ENCODE assay signal across 9 mouse cellular contexts in the genomic region with DNA sequence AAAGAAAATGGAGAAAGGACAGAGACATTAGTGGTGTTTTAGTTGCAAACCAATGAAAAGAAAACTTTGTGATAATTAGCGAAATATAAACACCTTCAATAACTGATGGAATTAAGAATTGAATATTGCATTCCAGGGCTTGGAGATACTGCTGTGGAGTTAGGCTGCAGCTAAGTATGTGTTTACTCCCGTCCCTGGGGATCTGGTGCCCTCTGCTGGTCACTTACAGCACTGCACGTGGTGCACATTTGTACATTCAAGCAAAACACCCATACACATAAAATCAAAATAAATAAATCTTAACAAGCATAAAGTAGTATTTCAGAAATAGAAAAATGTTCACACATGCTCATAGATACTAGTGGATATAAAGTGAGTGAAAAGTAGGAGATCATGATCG.
DNase-seq lines count a peak whose midpoint lies in the region; ATAC-seq and TF ChIP-seq lines count a peak whose summit lies in the region.
"Had no signal": no experiment of that assay in that cellular context is flagged by ENCODE, and none has a peak within 500 bp of the region (broad histone marks: within the 10 kb centered on the region; RNA-seq: fewer than 3 reads in every experiment).

No protein-coding gene starts in this region.

- H3K4me2 ChIP-seq in midbrain, embryonic 16.5 days (ENCODE audit: low read length) = no peak overlapping the region
- H3K4me2 ChIP-seq: stomach, embryonic 15.5 days had no signal

- H3K9me3 ChIP-seq in midbrain, embryonic 16.5 days (replicated peaks; ENCODE audit: control insufficient read depth, low read length, poor library complexity, severe bottlenecking) = no peaks in the 10 kb centered on the region
- H3K9me3 ChIP-seq: stomach, embryonic 15.5 days had no signal

- no peaks in the 10 kb centered on the region for H3K36me3 ChIP-seq in midbrain, embryonic 16.5 days (ENCODE audit: control insufficient read depth, insufficient read depth, low read length)
- no peaks in the 10 kb centered on the region for H3K36me3 ChIP-seq in spleen, adult 2 months (ENCODE audit: control insufficient read depth, insufficient read depth, low read length)
- H3K36me3 ChIP-seq: stomach, embryonic 15.5 days had no signal

- intact Hi-C loops in left cerebral cortex, postnatal 4 days (cut with DNase I) = loop anchor here (5.0 kb wide), 1 partner anchor 310 kb away; no protein-coding TSS in a partner anchor

- no peak for TF ChIP-seq POLR2A in spleen, adult 2 months (IDR thresholded peaks at IDR 0.05; ENCODE audit: low read depth, low read length)

- peak; percentile 88; the same call in 1 of the 2 replicates for TF ChIP-seq CTCF in spleen, adult 2 months (IDR thresholded peaks at IDR 0.05; ENCODE audit: extremely low read depth, insufficient read depth, insufficient read length, insufficient replicate concordance)

- H3K27me3 ChIP-seq in midbrain, embryonic 16.5 days (ENCODE audit: control insufficient read depth, insufficient read depth, low read depth, low read length) = no peaks in the 10 kb centered on the region
- H3K27me3 ChIP-seq in spleen, adult 2 months (ENCODE audit: control insufficient read depth, insufficient read depth, low read length) = no peaks in the 10 kb centered on the region
- H3K27me3 ChIP-seq: stomach, embryonic 15.5 days had no signal

- H3K27ac ChIP-seq in midbrain, embryonic 16.5 days (ENCODE audit: low read length) = no peak overlapping the region
- no peak overlapping the region for H3K27ac ChIP-seq in spleen, adult 2 months (ENCODE audit: insufficient read depth, low read length)
- H3K27ac ChIP-seq: stomach, embryonic 15.5 days had no signal

- no peak overlapping the region for H3K9ac ChIP-seq in midbrain, embryonic 16.5 days (ENCODE audit: low read depth, low read length)
- H3K9ac ChIP-seq: stomach, embryonic 15.5 days had no signal

- peak; percentile 78 for DNase-seq in gastrocnemius, adult 18-20 months (ENCODE audit: low spot score)
- no peak for DNase-seq in gastrocnemius, postnatal 25 days
- DNase-seq in cerebellum, adult 11-12 months = peak; percentile 32
- peak; percentile 73 for DNase-seq in forelimb bud, embryonic 11.5 days (ENCODE audit: low read depth, low spot score)
- DNase-seq in kidney, adult 18-20 months = peak; percentile 79
- peak; percentile 76 for DNase-seq in left cerebral cortex, postnatal 4 days
- peak; percentile 25 to 73 for DNase-seq in spleen, adult 2 months (ENCODE audit: low read depth in 1 of 2, low spot score in 2 of 2)

- WGBS in midbrain, embryonic 16.5 days = 18% methylated on average over 4 of the region's 4 CpGs
- WGBS in spleen, adult 2 months = 20% methylated on average over 4 of the region's 4 CpGs

- H3K4me1 ChIP-seq in midbrain, embryonic 16.5 days (ENCODE audit: control insufficient read depth, insufficient read depth, low read length) = peaks cover 2% of the 10 kb centered on the region; the same call in 1 of the 2 replicates
- no peaks in the 10 kb centered on the region for H3K4me1 ChIP-seq in spleen, adult 2 months (ENCODE audit: control insufficient read depth, insufficient read depth, insufficient read length)
- H3K4me1 ChIP-seq: stomach, embryonic 15.5 days had no signal

- peak; percentile 77; the same call in 1 of the 2 replicates for ATAC-seq in midbrain, embryonic 16.5 days

- no peak overlapping the region for H3K4me3 ChIP-seq in midbrain, embryonic 16.5 days (ENCODE audit: low read depth, low read length)
- H3K4me3 ChIP-seq in spleen, adult 2 months (ENCODE audit: extremely low read depth, insufficient read depth, insufficient read length) = no peak overlapping the region
- H3K4me3 ChIP-seq: stomach, embryonic 15.5 days had no signal
